Mouse (Mus musculus): Measurements from ENCODE around the gene Ogg1.

DNA sequence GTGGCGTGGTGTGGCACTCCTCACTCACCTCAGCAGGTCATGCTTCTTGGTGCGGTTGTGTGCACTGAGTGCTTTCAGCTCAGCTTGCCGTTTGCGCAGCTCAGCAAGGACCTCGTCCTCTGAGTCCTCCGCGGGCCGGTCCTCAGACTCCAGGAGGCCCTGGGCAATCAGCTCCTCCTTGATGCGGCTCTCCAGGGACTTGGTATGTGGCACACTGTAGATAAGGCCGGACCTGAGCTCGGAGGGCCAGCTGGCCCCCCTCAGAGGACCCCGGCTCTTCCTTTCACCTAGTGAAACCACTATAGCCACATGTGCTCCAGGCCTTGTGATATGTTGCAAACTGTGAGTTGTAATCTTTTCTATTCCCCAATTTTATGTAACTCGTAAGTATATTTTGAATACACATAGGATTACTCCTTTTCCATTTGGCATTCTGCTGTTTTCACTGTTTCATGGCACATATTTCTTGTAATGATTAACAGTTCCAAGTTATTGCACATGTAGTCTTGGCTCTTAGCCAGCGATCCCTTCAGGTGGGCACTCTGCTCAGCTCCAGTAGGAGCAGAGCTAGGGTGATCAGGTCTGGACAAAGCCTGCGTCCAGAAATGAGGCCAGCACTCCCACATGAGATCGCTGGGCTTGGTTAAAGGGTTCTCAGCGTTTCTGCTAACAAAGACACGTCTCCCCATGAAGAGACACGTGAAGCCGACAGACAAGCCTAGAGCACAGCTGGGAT is 43.6 kb downstream of the Ogg1 start:
- TF ChIP-seq CTCF (IDR thresholded peaks at IDR 0.05; ENCODE audit: extremely low read depth, insufficient read depth, insufficient read length, insufficient replicate concordance) (no peak), POLR2A (IDR thresholded peaks at IDR 0.05; ENCODE audit: low read depth, low read length) (no peak)

Data from spleen, adult 2 months (tissue).